7 mouse cellular contexts compared by ENCODE assay signal in genomic region chr5:124498221-124498876, GRCm38 (mm10). TPM values are rescaled to one million over a fixed set of nuclear protein-coding genes. Genes with fewer than 3 reads are reported as not detected.
DNase-seq lines count a peak whose midpoint lies in the region; TF ChIP-seq lines count a peak whose summit lies in the region.

No protein-coding gene starts in this region.

- no peaks in the 10 kb centered on the region for H3K36me3 ChIP-seq in spleen, adult 2 months (ENCODE audit: control insufficient read depth, insufficient read depth, low read length)
- H3K36me3 ChIP-seq in small intestine, adult 2 months (ENCODE audit: control insufficient read depth, insufficient read depth, low read length): no peaks in the 10 kb centered on the region

- no peak overlapping the region for H3K4me3 ChIP-seq in spleen, adult 2 months (ENCODE audit: extremely low read depth, insufficient read depth, insufficient read length)
- no peak overlapping the region for H3K4me3 ChIP-seq in small intestine, adult 2 months (ENCODE audit: low read depth, low read length)

- 38% methylated on average over 9 of the region's 9 CpGs for WGBS in spleen, adult 2 months
- WGBS in small intestine, adult 2 months: 62% methylated on average over 9 of the region's 9 CpGs

- no peak for DNase-seq in spleen, adult 2 months (ENCODE audit: low read depth in 1 of 2, low spot score in 2 of 2)
- no peak for DNase-seq in spleen, adult 12 weeks (ENCODE audit: low spot score)
- DNase-seq in heart, adult 9 months (ENCODE audit: low spot score in 2 of 2): peak; percentile 83 to 84
- DNase-seq in kidney, postnatal 4 days: peak; percentile 41 to 52
- no peak for DNase-seq in cerebellum, adult 9-10 months
- DNase-seq in thymus, postnatal 4 days: no peak

- H3K27ac ChIP-seq in spleen, adult 2 months (ENCODE audit: insufficient read depth, low read length): peak overlapping the region; percentile 37
- peak overlapping the region; percentile 8; the same call in 1 of the 2 replicates for H3K27ac ChIP-seq in small intestine, adult 2 months (ENCODE audit: insufficient read depth, low read depth, low read length)

- no peaks in the 10 kb centered on the region for H3K27me3 ChIP-seq in spleen, adult 2 months (ENCODE audit: control insufficient read depth, insufficient read depth, low read length)
- no peaks in the 10 kb centered on the region for H3K27me3 ChIP-seq in small intestine, adult 2 months (ENCODE audit: control insufficient read depth, insufficient read depth, low read length)

- peaks cover 15% of the 10 kb centered on the region; the same call in 1 of the 2 replicates for H3K4me1 ChIP-seq in spleen, adult 2 months (ENCODE audit: control insufficient read depth, insufficient read depth, insufficient read length)
- peaks cover 3% of the 10 kb centered on the region for H3K4me1 ChIP-seq in small intestine, adult 2 months (ENCODE audit: control insufficient read depth, insufficient read depth, insufficient read length, low read length)

- no peak for TF ChIP-seq POLR2A in spleen, adult 2 months (IDR thresholded peaks at IDR 0.05; ENCODE audit: low read depth, low read length)
- no peak for TF ChIP-seq POLR2A in small intestine, adult 2 months (IDR thresholded peaks at IDR 0.05; ENCODE audit: low read depth, low read length)

- no peak for TF ChIP-seq CTCF in spleen, adult 2 months (IDR thresholded peaks at IDR 0.05; ENCODE audit: extremely low read depth, insufficient read depth, insufficient read length, insufficient replicate concordance)
- no peak for TF ChIP-seq CTCF in small intestine, adult 2 months (IDR thresholded peaks at IDR 0.05; ENCODE audit: extremely low read depth, insufficient read length, insufficient replicate concordance, low read depth, low read length)

RNA-seq across cellular contexts. Expression of gene Snrnp35, which starts 15.4 kb away (rescaled TPM):
- polyA plus RNA-seq in spleen, adult 2 months (2012; rRNA removed): 1.5 and 1.7 TPM in 2 replicates
- 1.2 and 1.8 TPM in 2 replicates for polyA plus RNA-seq in small intestine, adult 2 months (2012; rRNA removed)

RNA-seq across cellular contexts. Expression of gene Rilpl2, which starts 20.2 kb away (rescaled TPM):
- 39.4 and 42.7 TPM in 2 replicates for polyA plus RNA-seq in spleen, adult 2 months (2012; rRNA removed)
- polyA plus RNA-seq in small intestine, adult 2 months (2012; rRNA removed): 24.3 and 29.3 TPM in 2 replicates

RNA-seq across cellular contexts. Expression of gene Rilpl1, which starts 32.8 kb away (rescaled TPM):
- 3.6 TPM in 2 replicates for polyA plus RNA-seq in spleen, adult 2 months (2012; rRNA removed)
- polyA plus RNA-seq in small intestine, adult 2 months (2012; rRNA removed): 2.3 and 2.9 TPM in 2 replicates

RNA-seq across cellular contexts. Expression of gene Tmed2, which starts 42.1 kb away (rescaled TPM):
- polyA plus RNA-seq in spleen, adult 2 months (2012; rRNA removed): 54.2 and 96.7 TPM in 2 replicates
- polyA plus RNA-seq in small intestine, adult 2 months (2012; rRNA removed): 182 and 188 TPM in 2 replicates

RNA-seq across cellular contexts. Expression of gene Ddx55, which starts 54.3 kb away (rescaled TPM):
- polyA plus RNA-seq in spleen, adult 2 months (2012; rRNA removed): 17.0 and 19.1 TPM in 2 replicates
- polyA plus RNA-seq in small intestine, adult 2 months (2012; rRNA removed): 8.7 and 12.1 TPM in 2 replicates

Comparison
In these comparisons a context has a peak if more than half of its experiments do, and no peak if none do; other contexts are left out.
1. DNase-seq: peak in heart, adult 9 months (2 of 2) and kidney, postnatal 4 days (2 of 2); none in spleen, adult 2 months (0 of 2), spleen, adult 12 weeks (single experiment), cerebellum, adult 9-10 months (single experiment) and thymus, postnatal 4 days (single experiment).